Mouse (Mus musculus): ENCODE measurements around the gene E330021D16Rik. TPM values are rescaled to one million over a fixed set of nuclear protein-coding genes. Genes with fewer than 3 reads are reported as not detected.

The E330021D16Rik gene
- polyA plus RNA-seq, 1 experiment from 2014 or later = not detected

GRCm38 (mm10) chr6:136427240-136427639 is 11.9 kb upstream of the E330021D16Rik start:
- Histone ChIP-seq H3K4me3 (ENCODE audit: low read depth, low read length) (no peak overlapping the region), H3K4me2 (ENCODE audit: low read depth, low read length) (no peak overlapping the region), H3K27ac (ENCODE audit: low read depth, low read length) (no peak overlapping the region), H3K4me1 (ENCODE audit: control insufficient read depth, insufficient read depth, low read length) (no peaks in the 10 kb centered on the region), H3K9me3 (ENCODE audit: control insufficient read depth, low read length) (no peaks in the 10 kb centered on the region), H3K9ac (replicated peaks; ENCODE audit: low read depth, low read length) (no peak overlapping the region), H3K36me3 (ENCODE audit: control insufficient read depth, insufficient read depth, low read length) (no peaks in the 10 kb centered on the region), H3K27me3 (ENCODE audit: control insufficient read depth, insufficient read depth, low read length) (no peaks in the 10 kb centered on the region)
- WGBS = 89% methylated on average over 6 of the region's 6 CpGs
- ATAC-seq (ENCODE audit: low read depth) = no peak

DNA sequence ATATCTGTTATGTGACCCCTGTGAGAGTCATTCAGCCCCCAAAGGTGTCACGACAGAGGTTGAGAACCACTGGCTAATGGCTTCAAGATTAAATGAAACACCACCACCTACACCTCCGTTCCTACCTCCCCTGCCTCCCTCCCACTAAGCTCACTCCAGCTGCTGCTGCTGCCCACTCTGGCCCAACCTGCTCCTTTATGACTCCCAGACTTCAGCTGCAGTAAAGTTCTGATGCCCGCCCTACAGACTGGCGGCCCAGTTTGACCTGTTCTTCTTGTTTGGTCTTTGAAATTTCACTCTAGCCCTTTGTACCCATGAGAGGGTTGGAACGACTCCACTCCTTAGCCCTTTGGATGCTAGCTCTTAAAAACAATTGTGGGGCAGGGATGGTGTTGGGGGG is 10.6 kb upstream of the E330021D16Rik start:
- Histone ChIP-seq H3K4me1 (ENCODE audit: control insufficient read depth, insufficient read depth, low read length) (no peaks in the 10 kb centered on the region), H3K4me2 (ENCODE audit: low read depth, low read length) (no peak overlapping the region), H3K27me3 (ENCODE audit: control insufficient read depth, insufficient read depth, low read length) (no peaks in the 10 kb centered on the region), H3K4me3 (ENCODE audit: low read depth, low read length) (no peak overlapping the region), H3K36me3 (ENCODE audit: control insufficient read depth, insufficient read depth, low read length) (no peaks in the 10 kb centered on the region), H3K9me3 (ENCODE audit: control insufficient read depth, low read length) (no peaks in the 10 kb centered on the region), H3K27ac (ENCODE audit: low read depth, low read length) (no peak overlapping the region), H3K9ac (replicated peaks; ENCODE audit: low read depth, low read length) (no peak overlapping the region)
- ATAC-seq (ENCODE audit: low read depth) = no peak
- 82% methylated on average over 5 of the region's 5 CpGs for WGBS

DNA sequence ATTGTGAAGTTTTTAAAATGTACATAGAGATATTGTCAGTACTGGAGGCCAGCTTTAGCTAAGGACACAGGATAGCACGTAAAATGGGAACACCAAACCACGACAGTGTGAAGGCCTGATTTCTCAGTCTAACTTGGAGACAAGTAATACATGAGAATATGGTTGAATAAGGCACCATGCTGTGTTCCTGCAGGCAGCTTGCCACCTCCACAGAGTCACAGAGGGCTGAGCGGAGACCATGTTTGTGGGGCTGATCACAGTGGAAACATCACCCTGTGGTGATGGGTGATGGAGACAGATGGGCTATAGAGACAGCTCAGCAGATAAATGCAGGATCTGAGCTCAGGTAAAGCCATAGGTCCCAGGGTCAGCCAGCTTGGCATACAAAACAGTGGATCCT is 8.8 kb upstream of the E330021D16Rik start:
- Histone ChIP-seq H3K9ac (replicated peaks; ENCODE audit: low read depth, low read length) (no peak overlapping the region), H3K9me3 (ENCODE audit: control insufficient read depth, low read length) (no peaks in the 10 kb centered on the region), H3K4me3 (ENCODE audit: low read depth, low read length) (no peak overlapping the region), H3K36me3 (ENCODE audit: control insufficient read depth, insufficient read depth, low read length) (no peaks in the 10 kb centered on the region), H3K4me2 (ENCODE audit: low read depth, low read length) (no peak overlapping the region), H3K4me1 (ENCODE audit: control insufficient read depth, insufficient read depth, low read length) (no peaks in the 10 kb centered on the region), H3K27me3 (ENCODE audit: control insufficient read depth, insufficient read depth, low read length) (no peaks in the 10 kb centered on the region), H3K27ac (ENCODE audit: low read depth, low read length) (no peak overlapping the region)
- WGBS = 90% methylated on average over 3 of the region's 3 CpGs
- ATAC-seq (ENCODE audit: low read depth) = no peak

GRCm38 (mm10) chr6:136423201-136423600 is 7.8 kb upstream of the E330021D16Rik start:
- 89% methylated on average over 5 of the region's 5 CpGs for WGBS
- Histone ChIP-seq H3K4me2 (ENCODE audit: low read depth, low read length) (no peak overlapping the region), H3K27me3 (ENCODE audit: control insufficient read depth, insufficient read depth, low read length) (no peaks in the 10 kb centered on the region), H3K9me3 (ENCODE audit: control insufficient read depth, low read length) (no peaks in the 10 kb centered on the region), H3K27ac (ENCODE audit: low read depth, low read length) (no peak overlapping the region), H3K9ac (replicated peaks; ENCODE audit: low read depth, low read length) (no peak overlapping the region), H3K36me3 (ENCODE audit: control insufficient read depth, insufficient read depth, low read length) (no peaks in the 10 kb centered on the region), H3K4me3 (ENCODE audit: low read depth, low read length) (no peak overlapping the region), H3K4me1 (ENCODE audit: control insufficient read depth, insufficient read depth, low read length) (no peaks in the 10 kb centered on the region)
- no peak for ATAC-seq (ENCODE audit: low read depth)

- 63% methylated on average over 16 of the region's 16 CpGs for WGBS
- no peaks in the 10 kb centered on the region for H3K27me3 ChIP-seq (ENCODE audit: control insufficient read depth, insufficient read depth, low read length)
- H3K36me3 ChIP-seq (ENCODE audit: control insufficient read depth, insufficient read depth, low read length) = no peaks in the 10 kb centered on the region
- H3K9ac ChIP-seq (replicated peaks; ENCODE audit: low read depth, low read length) = no peak overlapping the region
- H3K9me3 ChIP-seq (ENCODE audit: control insufficient read depth, low read length) = no peaks in the 10 kb centered on the region
- no peak overlapping the region for H3K4me3 ChIP-seq (ENCODE audit: low read depth, low read length)
- H3K4me1 ChIP-seq (ENCODE audit: control insufficient read depth, insufficient read depth, low read length) = no peaks in the 10 kb centered on the region
- H3K4me2 ChIP-seq (ENCODE audit: low read depth, low read length) = no peak overlapping the region
- 0 out of 2 replicates have a peak, but pooled peaks have one; percentile 24 for ATAC-seq (ENCODE audit: low read depth)
- H3K27ac ChIP-seq (ENCODE audit: low read depth, low read length) = no peak overlapping the region
Observed at GRCm38 (mm10) chr6:136422084-136422853, 6.9 kb upstream of the E330021D16Rik start.

GRCm38 (mm10) chr6:136421059-136421458 is 5.7 kb upstream of the E330021D16Rik start:
- H3K9ac ChIP-seq (replicated peaks; ENCODE audit: low read depth, low read length) = no peak overlapping the region
- H3K9me3 ChIP-seq (ENCODE audit: control insufficient read depth, low read length) = no peaks in the 10 kb centered on the region
- H3K4me2 ChIP-seq (ENCODE audit: low read depth, low read length) = no peak overlapping the region
- no peaks in the 10 kb centered on the region for H3K27me3 ChIP-seq (ENCODE audit: control insufficient read depth, insufficient read depth, low read length)
- no peaks in the 10 kb centered on the region for H3K36me3 ChIP-seq (ENCODE audit: control insufficient read depth, insufficient read depth, low read length)
- H3K4me3 ChIP-seq (ENCODE audit: low read depth, low read length) = no peak overlapping the region
- H3K27ac ChIP-seq (ENCODE audit: low read depth, low read length) = no peak overlapping the region
- H3K4me1 ChIP-seq (ENCODE audit: control insufficient read depth, insufficient read depth, low read length) = no peaks in the 10 kb centered on the region
- ATAC-seq (ENCODE audit: low read depth) = no peak
- 67% methylated on average over 3 of the region's 3 CpGs for WGBS

DNA sequence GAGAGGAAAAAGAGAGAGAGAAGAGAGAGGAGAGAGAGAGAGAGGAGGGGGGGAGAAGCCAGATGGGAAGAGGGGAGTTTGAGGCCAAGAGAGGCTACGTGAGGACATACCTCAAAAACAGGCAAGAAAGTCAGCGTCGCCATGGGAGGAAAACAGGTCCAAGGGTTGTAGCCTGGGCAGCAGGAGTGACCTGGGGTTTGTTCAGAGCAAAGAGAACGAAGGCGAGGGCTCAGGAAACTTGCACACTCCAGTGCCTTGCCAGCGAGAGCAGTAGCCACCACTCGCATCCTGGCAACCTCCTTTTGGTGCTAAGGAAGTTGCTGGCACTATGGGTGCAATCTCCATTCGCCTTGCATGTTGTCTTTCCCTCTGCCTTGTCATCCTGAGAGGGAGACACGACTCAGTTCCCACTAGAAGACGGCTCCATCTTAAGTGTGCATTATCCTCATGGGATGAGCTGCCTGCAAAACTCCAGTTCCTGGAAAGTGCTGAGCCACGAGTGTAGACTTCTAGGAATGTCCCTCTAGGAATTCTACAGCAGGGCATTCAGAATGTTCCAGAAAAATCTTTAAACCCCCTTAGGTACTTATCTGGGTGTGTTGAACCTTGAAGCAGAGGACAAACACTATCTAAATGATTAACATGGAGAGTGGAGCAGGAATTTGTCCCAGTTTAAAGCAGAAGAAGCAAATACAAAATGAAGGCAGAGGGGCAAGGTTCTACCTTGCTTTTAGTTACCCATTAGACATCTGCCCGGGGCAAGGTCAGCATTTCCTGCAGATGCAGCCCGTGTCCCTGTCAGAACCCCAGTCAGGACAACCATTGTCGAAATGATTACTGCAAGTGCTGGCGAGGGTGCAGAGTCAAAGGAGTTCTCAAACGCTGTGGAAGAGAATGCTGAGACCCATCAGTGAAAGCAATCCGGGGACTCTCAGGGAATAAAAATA is 3.8 kb upstream of the E330021D16Rik start:
- no peaks in the 10 kb centered on the region for H3K27me3 ChIP-seq (ENCODE audit: control insufficient read depth, insufficient read depth, low read length)
- 85% methylated on average over 17 of the region's 17 CpGs for whole genome bisulfite sequencing
- ATAC-seq (ENCODE audit: low read depth) = no peak
- no peak overlapping the region for H3K27ac ChIP-seq (ENCODE audit: low read depth, low read length)
- H3K36me3 ChIP-seq (ENCODE audit: control insufficient read depth, insufficient read depth, low read length) = no peaks in the 10 kb centered on the region
- H3K9me3 ChIP-seq (ENCODE audit: control insufficient read depth, low read length) = no peaks in the 10 kb centered on the region
- H3K4me2 ChIP-seq (ENCODE audit: low read depth, low read length) = no peak overlapping the region
- no peak overlapping the region for H3K4me3 ChIP-seq (ENCODE audit: low read depth, low read length)
- no peak overlapping the region for H3K9ac ChIP-seq (replicated peaks; ENCODE audit: low read depth, low read length)
- no peaks in the 10 kb centered on the region for H3K4me1 ChIP-seq (ENCODE audit: control insufficient read depth, insufficient read depth, low read length)

DNA sequence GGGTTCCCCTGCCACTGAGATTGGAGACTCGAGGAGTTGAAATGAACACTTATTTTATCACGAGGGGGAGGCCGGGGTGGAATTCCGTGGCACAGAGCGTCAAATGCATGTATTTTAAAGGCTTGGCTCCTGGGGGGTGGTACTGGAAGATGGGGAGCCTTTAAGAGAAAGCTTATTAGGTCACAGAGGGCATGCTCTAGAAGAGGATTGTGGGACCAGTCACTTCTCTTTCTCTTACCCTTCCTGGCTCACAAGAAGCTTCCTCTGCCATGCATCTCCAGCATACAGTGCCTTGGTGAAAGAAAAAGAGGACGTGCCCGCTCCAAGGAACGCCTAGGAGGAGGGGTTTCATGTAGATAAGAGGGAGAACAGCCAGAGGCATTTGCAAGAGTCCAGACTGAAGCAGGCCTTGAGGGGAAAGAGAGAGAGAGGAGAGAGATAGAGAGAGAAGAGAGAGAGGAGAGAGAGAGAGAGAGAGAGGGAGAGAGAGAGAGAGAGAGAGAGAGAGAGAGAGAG is 3.0 kb upstream of the E330021D16Rik start:
- no peak overlapping the region for H3K4me2 ChIP-seq (ENCODE audit: low read depth, low read length)
- no peaks in the 10 kb centered on the region for H3K36me3 ChIP-seq (ENCODE audit: control insufficient read depth, insufficient read depth, low read length)
- no peak overlapping the region for H3K27ac ChIP-seq (ENCODE audit: low read depth, low read length)
- H3K9me3 ChIP-seq (ENCODE audit: control insufficient read depth, low read length) = no peaks in the 10 kb centered on the region
- H3K4me1 ChIP-seq (ENCODE audit: control insufficient read depth, insufficient read depth, low read length) = no peaks in the 10 kb centered on the region
- 80% methylated on average over 8 of the region's 8 CpGs for WGBS
- ATAC-seq (ENCODE audit: low read depth) = no peak
- H3K9ac ChIP-seq (replicated peaks; ENCODE audit: low read depth, low read length) = no peak overlapping the region
- no peak overlapping the region for H3K4me3 ChIP-seq (ENCODE audit: low read depth, low read length)
- no peaks in the 10 kb centered on the region for H3K27me3 ChIP-seq (ENCODE audit: control insufficient read depth, insufficient read depth, low read length)

GRCm38 (mm10) chr6:136417864-136418263 is 2.5 kb upstream of the E330021D16Rik start:
- H3K9ac ChIP-seq (replicated peaks; ENCODE audit: low read depth, low read length) = no peak overlapping the region
- H3K36me3 ChIP-seq (ENCODE audit: control insufficient read depth, insufficient read depth, low read length) = no peaks in the 10 kb centered on the region
- H3K4me2 ChIP-seq (ENCODE audit: low read depth, low read length) = no peak overlapping the region
- H3K27me3 ChIP-seq (ENCODE audit: control insufficient read depth, insufficient read depth, low read length) = no peaks in the 10 kb centered on the region
- no peak overlapping the region for H3K4me3 ChIP-seq (ENCODE audit: low read depth, low read length)
- no peak for ATAC-seq (ENCODE audit: low read depth)
- WGBS = 72% methylated on average over 5 of the region's 5 CpGs
- H3K9me3 ChIP-seq (ENCODE audit: control insufficient read depth, low read length) = no peaks in the 10 kb centered on the region
- no peaks in the 10 kb centered on the region for H3K4me1 ChIP-seq (ENCODE audit: control insufficient read depth, insufficient read depth, low read length)
- H3K27ac ChIP-seq (ENCODE audit: low read depth, low read length) = no peak overlapping the region

All from neural tube, embryonic 14.5 days (tissue).